Mouse (Mus musculus): ENCODE measurements around the gene Sox8.

DNA sequence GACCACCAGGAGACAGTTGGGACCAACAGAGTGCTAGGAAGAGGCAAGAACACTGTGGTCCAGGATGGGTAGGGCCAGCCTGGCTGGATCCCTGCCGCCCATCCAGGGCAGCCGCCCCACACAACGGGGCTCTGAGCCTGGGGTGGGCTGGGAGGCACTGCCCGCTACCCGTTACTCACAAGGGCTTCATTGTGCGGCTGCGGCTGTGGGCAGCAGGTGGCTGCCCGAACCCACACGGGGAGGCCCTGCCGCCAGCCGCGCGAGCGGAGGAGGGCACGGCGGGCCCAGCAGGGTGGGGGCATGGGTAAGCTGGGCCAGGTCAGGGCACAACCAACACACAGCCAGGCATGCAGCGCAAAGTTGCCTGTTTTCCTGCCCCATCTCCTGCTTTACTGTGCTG lies 52.3 kb downstream of the Sox8 start:
- TF ChIP-seq POLR2A (IDR thresholded peaks at IDR 0.05; ENCODE audit: insufficient read depth, low read depth, low read length) = no peak
- TF ChIP-seq CTCF (IDR thresholded peaks at IDR 0.05; ENCODE audit: insufficient read depth, low read depth, low read length) = no peak
